Mouse (Mus musculus) urinary bladder, postnatal 14 days (tissue): ENCODE results near the gene Ywhag.

Experiments
- DNase-seq: peaks from one replicate; pipeline ENCODE4 v3.0.0; 2021; ENCODE audit warnings: low spot score

Gene Ywhag

GRCm38 (mm10) chr5:135888405-135889215, 45.8 kb downstream of the Ywhag start:
- no peak for DNase-seq

GRCm38 (mm10) chr5:135887675-135888102, 46.7 kb downstream of the Ywhag start, which contains the start of gene Hspb1:
TSS of gene Hspb1 (plus strand) at chr5:135887919.
- peak; percentile 89 for DNase-seq

GRCm38 (mm10) chr5:135884641-135885040, 49.8 kb downstream of the Ywhag start:
- no peak for DNase-seq

- peak; percentile 88 for DNase-seq
Measured at GRCm38 (mm10) chr5:135879449-135880158, 54.8 kb downstream of the Ywhag start.

GRCm38 (mm10) chr5:135877831-135878231, 56.6 kb downstream of the Ywhag start:
- DNase-seq: peak; percentile 70

- DNase-seq: peak; percentile 79
Measured at GRCm38 (mm10) chr5:135877180-135877579, 57.2 kb downstream of the Ywhag start.

- DNase-seq: no peak
Measured at GRCm38 (mm10) chr5:135873753-135874152, 60.7 kb downstream of the Ywhag start.

GRCm38 (mm10) chr5:135872996-135873395, 61.4 kb downstream of the Ywhag start:
- DNase-seq: no peak

GRCm38 (mm10) chr5:135870505-135870904, 63.9 kb downstream of the Ywhag start:
- DNase-seq: no peak

- no peak for DNase-seq
Measured at GRCm38 (mm10) chr5:135869661-135870423, 64.6 kb downstream of the Ywhag start.

GRCm38 (mm10) chr5:135868653-135869052, 65.8 kb downstream of the Ywhag start:
- DNase-seq: no peak

GRCm38 (mm10) chr5:135867637-135868593, 66.5 kb downstream of the Ywhag start:
- no peak for DNase-seq

GRCm38 (mm10) chr5:135866662-135867061, 67.8 kb downstream of the Ywhag start:
- DNase-seq: no peak
